Mouse (Mus musculus): ENCODE data around the gene Zfp287. TPM values are rescaled to one million over a fixed set of nuclear protein-coding genes. Genes with fewer than 3 reads are reported as not detected.

Zfp287 gene
- polyA plus RNA-seq (2014; fragmentation: Nextera tagmentation; extraction: Ambion mirVana), result 14.0 and 15.1 TPM in 2 replicates

DNA sequence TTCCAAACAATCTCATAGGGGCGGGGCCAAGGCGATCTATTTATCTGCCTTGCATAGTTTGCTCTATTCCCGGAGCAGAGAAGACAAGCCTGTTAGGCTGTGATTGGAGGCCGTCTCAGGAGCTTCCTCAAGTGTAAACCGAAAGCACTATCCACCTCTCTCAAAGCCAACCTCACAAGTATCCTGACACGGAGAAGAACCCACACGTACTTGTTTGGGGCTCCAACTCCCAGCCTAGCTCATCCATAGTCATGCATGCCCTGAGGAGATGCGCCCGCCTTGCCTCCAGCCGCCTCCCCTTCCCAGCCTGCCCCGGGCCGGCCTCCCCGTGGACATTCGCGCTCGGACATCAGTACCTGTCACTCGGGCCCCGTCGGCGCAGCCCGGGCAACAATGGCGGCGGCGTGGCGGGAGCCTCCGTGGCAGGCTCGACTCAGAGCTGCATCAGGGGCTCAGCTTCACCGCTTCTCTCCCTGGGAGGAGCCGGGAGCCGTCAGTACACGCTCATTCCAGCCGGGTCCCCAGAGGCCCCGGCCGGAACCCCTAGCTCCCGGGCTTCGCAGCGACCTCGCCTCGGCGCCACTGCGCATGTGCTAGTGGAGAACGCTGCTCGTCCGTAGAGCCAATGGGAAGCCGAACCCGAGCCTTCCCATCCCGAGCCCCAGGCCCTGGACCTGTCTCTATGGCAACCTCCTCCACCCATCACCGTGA lies at the start of gene Zfp287:
Zfp287 (minus strand) TSS at position 595 of the 711 bp plus-strand sequence.
- Histone ChIP-seq H3K4me3 (ENCODE audit: low read depth, low read length) (peak within 1 kb of the TSS; percentile 59), H3K36me3 (ENCODE audit: control insufficient read depth, insufficient read depth, low read length) (no peaks in the 10 kb centered on the region), H3K4me1 (replicated peaks; ENCODE audit: control insufficient read depth, insufficient read depth, low read length) (no peaks in the 10 kb centered on the region), H3K4me2 (replicated peaks; ENCODE audit: low read depth, low read length) (peak within 1 kb of the TSS; percentile 50), H3K27me3 (ENCODE audit: control insufficient read depth, insufficient read depth, low read length) (no peaks in the 10 kb centered on the region), H3K9ac (ENCODE audit: low read depth, low read length) (peak within 1 kb of the TSS; percentile 72), H3K9me3 (ENCODE audit: control insufficient read depth, low read length) (no peaks in the 10 kb centered on the region), H3K27ac (ENCODE audit: low read depth, low read length) (peak within 1 kb of the TSS; percentile 92)
- DNase-seq (ENCODE audit: low spot score), result peak; percentile 97
- under 1% methylated on average over 47 of the region's 48 CpGs for WGBS
- ATAC-seq (ENCODE audit: low FRiP score), result peak; percentile 99

GRCm38 (mm10) chr11:62776510-62776909 lies 44.8 kb upstream of the Zfp287 start:
- Histone ChIP-seq H3K4me1 (replicated peaks; ENCODE audit: control insufficient read depth, insufficient read depth, low read length) (no peaks in the 10 kb centered on the region), H3K27me3 (ENCODE audit: control insufficient read depth, insufficient read depth, low read length) (no peaks in the 10 kb centered on the region), H3K36me3 (ENCODE audit: control insufficient read depth, insufficient read depth, low read length) (peaks cover 21% of the 10 kb centered on the region), H3K27ac (ENCODE audit: low read depth, low read length) (no peak overlapping the region), H3K9ac (ENCODE audit: low read depth, low read length) (no peak overlapping the region), H3K9me3 (ENCODE audit: control insufficient read depth, low read length) (peaks cover 11% of the 10 kb centered on the region), H3K4me2 (replicated peaks; ENCODE audit: low read depth, low read length) (no peak overlapping the region), H3K4me3 (ENCODE audit: low read depth, low read length) (no peak overlapping the region)
- ATAC-seq (ENCODE audit: low FRiP score) (no peak), DNase-seq (ENCODE audit: low spot score) (no peak)
- 90% methylated on average over 7 of the region's 7 CpGs for WGBS

DNA sequence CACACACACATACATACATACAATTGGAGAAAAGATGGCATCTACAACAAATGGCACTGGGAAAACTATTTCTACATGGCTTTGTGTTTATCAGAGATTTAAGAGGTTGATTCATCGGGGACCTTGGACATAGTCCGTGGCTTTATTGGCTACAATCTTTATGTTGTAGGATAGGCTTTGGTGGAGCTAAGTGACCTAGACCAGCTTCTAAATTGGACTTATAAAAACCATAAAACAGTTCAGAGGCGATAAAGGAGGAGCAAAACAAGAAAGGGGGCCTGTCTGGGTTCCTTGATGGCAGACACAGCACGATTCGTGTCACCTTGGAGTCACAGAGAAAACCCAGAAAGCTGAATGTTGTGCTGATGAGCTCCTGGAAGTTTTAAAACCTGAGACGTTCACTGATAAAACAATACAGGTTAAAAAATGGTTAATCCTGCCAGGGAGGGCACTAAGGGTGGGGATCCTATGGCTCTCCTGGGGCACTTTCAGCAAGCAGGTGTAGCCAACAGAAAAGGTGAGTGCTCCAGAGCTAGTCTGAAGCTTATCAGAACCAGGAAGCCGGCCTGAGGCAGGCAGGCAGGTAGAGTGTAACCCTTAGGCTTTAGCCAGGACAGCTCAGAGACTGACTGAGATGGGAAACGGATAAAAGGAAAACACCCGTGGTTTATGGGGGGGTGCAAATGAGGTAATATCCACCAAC lies 29.2 kb upstream of the Zfp287 start:
- Histone ChIP-seq H3K27ac (ENCODE audit: low read depth, low read length) (no peak overlapping the region), H3K9ac (ENCODE audit: low read depth, low read length) (no peak overlapping the region), H3K27me3 (ENCODE audit: control insufficient read depth, insufficient read depth, low read length) (peaks cover 3% of the 10 kb centered on the region; the same call in 1 of the 2 replicates), H3K4me1 (replicated peaks; ENCODE audit: control insufficient read depth, insufficient read depth, low read length) (no peaks in the 10 kb centered on the region; the same call in 1 of the 2 replicates), H3K36me3 (ENCODE audit: control insufficient read depth, insufficient read depth, low read length) (no peaks in the 10 kb centered on the region), H3K4me2 (replicated peaks; ENCODE audit: low read depth, low read length) (no peak overlapping the region), H3K9me3 (ENCODE audit: control insufficient read depth, low read length) (no peaks in the 10 kb centered on the region), H3K4me3 (ENCODE audit: low read depth, low read length) (no peak overlapping the region)
- ATAC-seq (ENCODE audit: low FRiP score) (no peak), DNase-seq (ENCODE audit: low spot score) (no peak)
- 87% methylated on average over 9 of the region's 9 CpGs for WGBS

GRCm38 (mm10) chr11:62758491-62758890 lies 26.8 kb upstream of the Zfp287 start:
- no peaks in the 10 kb centered on the region; the same call in 1 of the 2 replicates for H3K4me1 ChIP-seq (replicated peaks; ENCODE audit: control insufficient read depth, insufficient read depth, low read length)
- no peak overlapping the region for H3K27ac ChIP-seq (ENCODE audit: low read depth, low read length)
- H3K36me3 ChIP-seq (ENCODE audit: control insufficient read depth, insufficient read depth, low read length), result no peaks in the 10 kb centered on the region
- DNase-seq (ENCODE audit: low spot score) (no peak), ATAC-seq (ENCODE audit: low FRiP score) (no peak)
- no peaks in the 10 kb centered on the region for H3K9me3 ChIP-seq (ENCODE audit: control insufficient read depth, low read length)
- H3K9ac ChIP-seq (ENCODE audit: low read depth, low read length), result no peak overlapping the region
- no peak overlapping the region for H3K4me3 ChIP-seq (ENCODE audit: low read depth, low read length)
- 89% methylated on average over 11 of the region's 11 CpGs for WGBS
- H3K27me3 ChIP-seq (ENCODE audit: control insufficient read depth, insufficient read depth, low read length), result peaks cover 3% of the 10 kb centered on the region; the same call in 1 of the 2 replicates
- H3K4me2 ChIP-seq (replicated peaks; ENCODE audit: low read depth, low read length), result no peak overlapping the region

DNA sequence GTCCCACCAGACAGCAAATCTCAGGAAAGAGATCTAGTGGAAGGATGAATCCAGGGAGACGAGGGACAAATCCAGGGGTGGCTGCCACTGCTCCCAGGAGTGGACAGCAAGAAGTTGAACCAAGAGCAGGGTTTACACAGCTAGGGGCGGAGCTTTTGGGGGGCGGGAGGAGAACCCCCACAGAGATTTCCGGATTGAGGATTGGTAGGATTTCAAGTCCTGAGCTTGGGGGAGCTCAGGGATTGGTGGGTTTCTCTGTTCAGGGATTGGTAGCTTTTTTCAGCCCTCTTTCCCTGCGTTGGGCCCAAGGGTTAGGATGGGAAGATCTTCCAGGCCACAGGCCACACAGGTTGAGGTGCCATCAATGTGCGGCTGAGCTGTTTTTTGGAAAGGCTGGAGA lies 26.2 kb upstream of the Zfp287 start:
- H3K27me3 ChIP-seq (ENCODE audit: control insufficient read depth, insufficient read depth, low read length), result peaks cover 3% of the 10 kb centered on the region; the same call in 1 of the 2 replicates
- no peak for DNase-seq (ENCODE audit: low spot score)

GRCm38 (mm10) chr11:62757143-62757507 lies 25.4 kb upstream of the Zfp287 start:
- no peaks in the 10 kb centered on the region; the same call in 1 of the 2 replicates for H3K4me1 ChIP-seq (replicated peaks; ENCODE audit: control insufficient read depth, insufficient read depth, low read length)
- H3K36me3 ChIP-seq (ENCODE audit: control insufficient read depth, insufficient read depth, low read length), result no peaks in the 10 kb centered on the region
- H3K4me3 ChIP-seq (ENCODE audit: low read depth, low read length), result 0 out of 2 replicates have a peak overlapping the region, but pooled peaks have one; percentile 1
- peaks cover 3% of the 10 kb centered on the region; the same call in 1 of the 2 replicates for H3K27me3 ChIP-seq (ENCODE audit: control insufficient read depth, insufficient read depth, low read length)
- DNase-seq (ENCODE audit: low spot score) (no peak), ATAC-seq (ENCODE audit: low FRiP score) (peak; percentile 60)
- H3K27ac ChIP-seq (ENCODE audit: low read depth, low read length), result no peak overlapping the region
- H3K4me2 ChIP-seq (replicated peaks; ENCODE audit: low read depth, low read length), result peak overlapping the region; percentile 34
- 10% methylated on average over 7 of the region's 7 CpGs for WGBS
- H3K9ac ChIP-seq (ENCODE audit: low read depth, low read length), result no peak overlapping the region
- H3K9me3 ChIP-seq (ENCODE audit: control insufficient read depth, low read length), result no peaks in the 10 kb centered on the region

More for the DNA sequence above, 26.2 kb upstream of the Zfp287 start:
- no peak for ATAC-seq (ENCODE audit: low FRiP score)
- Histone ChIP-seq H3K9me3 (ENCODE audit: control insufficient read depth, low read length) (no peaks in the 10 kb centered on the region), H3K36me3 (ENCODE audit: control insufficient read depth, insufficient read depth, low read length) (no peaks in the 10 kb centered on the region), H3K27ac (ENCODE audit: low read depth, low read length) (no peak overlapping the region), H3K4me2 (replicated peaks; ENCODE audit: low read depth, low read length) (no peak overlapping the region), H3K4me3 (ENCODE audit: low read depth, low read length) (no peak overlapping the region), H3K9ac (ENCODE audit: low read depth, low read length) (no peak overlapping the region), H3K4me1 (replicated peaks; ENCODE audit: control insufficient read depth, insufficient read depth, low read length) (no peaks in the 10 kb centered on the region; the same call in 1 of the 2 replicates)
- 73% methylated on average over 6 of the region's 6 CpGs for WGBS

DNA sequence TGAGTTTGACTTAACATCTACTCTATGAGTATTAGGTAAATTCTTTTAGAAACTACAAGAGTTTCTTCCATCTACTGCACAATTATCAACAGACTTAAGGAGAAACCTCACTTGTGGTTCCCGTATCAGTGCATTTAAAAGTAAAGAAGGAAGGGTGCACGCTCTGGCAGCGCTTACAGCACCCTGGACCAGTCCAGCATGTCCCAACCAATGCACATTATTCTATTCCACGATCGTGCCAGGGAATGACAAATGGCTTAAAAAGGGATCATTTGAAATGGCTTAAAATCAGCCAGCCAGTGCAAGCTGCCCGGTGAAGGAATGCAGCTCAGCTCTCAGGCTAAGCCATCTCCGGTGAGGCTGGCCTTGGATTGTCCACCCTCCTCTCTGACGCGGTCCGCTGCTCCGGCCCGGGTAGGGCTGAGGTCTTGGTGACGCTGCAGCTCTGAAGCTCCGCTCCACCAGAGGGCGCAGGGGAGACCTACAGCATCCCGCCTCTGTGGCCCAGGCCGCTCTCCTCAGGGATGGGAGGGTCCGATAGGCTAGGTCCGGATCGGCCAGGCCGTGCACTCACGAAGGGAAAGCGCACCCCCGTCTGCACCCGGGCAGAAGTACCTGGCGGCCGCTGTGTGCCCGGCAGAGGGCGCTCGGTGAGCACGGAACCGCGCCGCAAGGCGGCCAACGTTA lies 24.9 kb upstream of the Zfp287 start:
- ATAC-seq (ENCODE audit: low FRiP score), result peak; percentile 97
- peak; percentile 99 for DNase-seq (ENCODE audit: low spot score)
- 8% methylated on average over 36 of the region's 36 CpGs for WGBS
- no peak overlapping the region for H3K27ac ChIP-seq (ENCODE audit: low read depth, low read length)
- H3K9ac ChIP-seq (ENCODE audit: low read depth, low read length), result 0 out of 2 replicates have a peak overlapping the region, but pooled peaks have one; percentile 15
- H3K4me3 ChIP-seq (ENCODE audit: low read depth, low read length), result no peak overlapping the region
- peak overlapping the region; percentile 34 for H3K4me2 ChIP-seq (replicated peaks; ENCODE audit: low read depth, low read length)
- no peaks in the 10 kb centered on the region for H3K9me3 ChIP-seq (ENCODE audit: control insufficient read depth, low read length)
- H3K27me3 ChIP-seq (ENCODE audit: control insufficient read depth, insufficient read depth, low read length), result peaks cover 3% of the 10 kb centered on the region; the same call in 1 of the 2 replicates
- no peaks in the 10 kb centered on the region for H3K36me3 ChIP-seq (ENCODE audit: control insufficient read depth, insufficient read depth, low read length)
- H3K4me1 ChIP-seq (replicated peaks; ENCODE audit: control insufficient read depth, insufficient read depth, low read length), result no peaks in the 10 kb centered on the region; the same call in 1 of the 2 replicates

DNA sequence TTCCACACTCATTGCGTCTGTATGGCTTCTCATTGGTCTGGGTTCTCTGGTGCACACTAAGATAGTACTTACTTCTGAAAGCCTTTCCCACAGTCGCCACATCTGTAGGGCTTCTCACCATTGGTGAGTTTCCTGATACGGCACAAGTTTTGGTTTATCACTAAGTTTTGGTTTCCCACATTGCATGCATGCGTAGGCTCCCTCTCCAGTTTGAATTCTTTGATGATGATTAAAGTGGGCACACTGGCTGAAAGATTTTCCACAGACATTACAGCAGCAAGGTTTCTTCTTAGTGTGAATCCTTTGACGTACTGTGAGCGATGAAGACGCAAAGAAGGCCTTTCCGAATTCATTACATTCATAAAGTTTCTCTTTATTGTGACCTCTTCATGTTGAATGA lies 21.1 kb upstream of the Zfp287 start, which contains the start of gene Gm10428:
Gm10428 (plus strand) TSS at position 321 of the 400 bp plus-strand sequence.
- 89% methylated on average over 8 of the region's 8 CpGs for WGBS
- H3K4me2 ChIP-seq (replicated peaks; ENCODE audit: low read depth, low read length), result no peak within 1 kb of the TSS
- no peak for ATAC-seq (ENCODE audit: low FRiP score)
- no peak within 1 kb of the TSS for H3K9ac ChIP-seq (ENCODE audit: low read depth, low read length)
- no peaks in the 10 kb centered on the region for H3K9me3 ChIP-seq (ENCODE audit: control insufficient read depth, low read length)
- H3K27ac ChIP-seq (ENCODE audit: low read depth, low read length), result no peak within 1 kb of the TSS
- no peaks in the 10 kb centered on the region; the same call in 1 of the 2 replicates for H3K4me1 ChIP-seq (replicated peaks; ENCODE audit: control insufficient read depth, insufficient read depth, low read length)
- H3K4me3 ChIP-seq (ENCODE audit: low read depth, low read length), result no peak within 1 kb of the TSS
- no peak for DNase-seq (ENCODE audit: low spot score)
- no peaks in the 10 kb centered on the region for H3K36me3 ChIP-seq (ENCODE audit: control insufficient read depth, insufficient read depth, low read length)
- H3K27me3 ChIP-seq (ENCODE audit: control insufficient read depth, insufficient read depth, low read length), result peaks cover 3% of the 10 kb centered on the region; the same call in 1 of the 2 replicates

All from hindbrain, embryonic 11.5 days (tissue).